Mouse (Mus musculus): ENCODE results near the gene Pacs1. TPM values are rescaled to one million over a fixed set of nuclear protein-coding genes. Genes with fewer than 3 reads are reported as not detected.

Pacs1 gene
- 5.5 TPM for polyA plus RNA-seq (2014; fragmentation: Illumina TruSeq; extraction: RNeasy Lipid Tissue Mini Kit (QIAGEN cat#74804); ENCODE audit: low read depth, low replicate concordance)

GRCm38 (mm10) chr19:5272801-5273733 is at the start of gene Pacs1:
Gene Pacs1, minus strand, starts transcription at chr19:5273119.

GRCm38 (mm10) chr19:5297903-5298800 is 25.2 kb upstream of the Pacs1 start, which contains the start of gene Gal3st3:
Gene Gal3st3, plus strand, starts transcription at chr19:5298331.

DNA sequence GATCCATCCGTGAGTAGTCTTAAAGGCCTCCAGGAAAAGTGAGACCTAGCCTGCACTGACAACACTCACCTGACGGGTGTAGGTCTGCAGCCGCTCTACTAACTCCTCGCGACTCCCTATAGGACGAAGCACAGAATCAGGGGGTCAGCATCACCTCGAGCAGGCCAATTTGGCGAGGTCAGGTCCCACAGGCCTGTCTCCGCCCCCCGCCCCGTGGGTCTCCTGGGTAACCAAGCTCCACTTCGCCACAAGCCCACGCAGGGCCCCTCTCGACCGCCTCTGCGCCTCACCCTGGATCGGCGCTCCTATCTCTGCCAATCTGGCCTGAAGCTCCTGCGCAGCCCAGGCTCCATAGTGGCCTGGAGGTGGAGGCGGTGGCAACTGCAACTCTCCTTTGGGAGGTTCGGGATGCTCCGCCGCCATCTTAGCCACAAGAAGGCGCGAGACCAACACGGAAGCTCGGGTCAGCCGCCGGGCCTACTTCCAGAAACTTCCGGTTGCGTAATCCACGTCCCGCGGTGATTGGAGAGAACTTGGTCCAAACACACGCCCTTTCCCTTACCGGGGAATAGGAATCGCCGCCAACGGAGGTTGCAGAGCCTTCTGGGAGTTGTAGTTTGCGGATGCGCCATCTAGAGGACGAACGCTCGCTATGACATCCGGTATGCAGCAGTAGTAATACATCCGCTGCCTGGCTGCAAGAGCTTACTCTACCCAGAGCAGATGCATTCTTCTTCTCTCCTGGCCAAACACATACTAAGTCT is 22.2 kb upstream of the Pacs1 start, which contains the start of gene Sf3b2:
Gene Sf3b2, minus strand, starts transcription at position 484 of the 764 bp plus-strand sequence.

GRCm38 (mm10) chr19:5118384-5118698 is 154.6 kb downstream of the Pacs1 start, which contains the start of gene Klc2:
Gene Klc2, minus strand, starts transcription at chr19:5118560.

GRCm38 (mm10) chr19:5106731-5107191 is 166.2 kb downstream of the Pacs1 start, which contains the start of gene Rab1b:
Gene Rab1b, minus strand, starts transcription at chr19:5107072.

DNA sequence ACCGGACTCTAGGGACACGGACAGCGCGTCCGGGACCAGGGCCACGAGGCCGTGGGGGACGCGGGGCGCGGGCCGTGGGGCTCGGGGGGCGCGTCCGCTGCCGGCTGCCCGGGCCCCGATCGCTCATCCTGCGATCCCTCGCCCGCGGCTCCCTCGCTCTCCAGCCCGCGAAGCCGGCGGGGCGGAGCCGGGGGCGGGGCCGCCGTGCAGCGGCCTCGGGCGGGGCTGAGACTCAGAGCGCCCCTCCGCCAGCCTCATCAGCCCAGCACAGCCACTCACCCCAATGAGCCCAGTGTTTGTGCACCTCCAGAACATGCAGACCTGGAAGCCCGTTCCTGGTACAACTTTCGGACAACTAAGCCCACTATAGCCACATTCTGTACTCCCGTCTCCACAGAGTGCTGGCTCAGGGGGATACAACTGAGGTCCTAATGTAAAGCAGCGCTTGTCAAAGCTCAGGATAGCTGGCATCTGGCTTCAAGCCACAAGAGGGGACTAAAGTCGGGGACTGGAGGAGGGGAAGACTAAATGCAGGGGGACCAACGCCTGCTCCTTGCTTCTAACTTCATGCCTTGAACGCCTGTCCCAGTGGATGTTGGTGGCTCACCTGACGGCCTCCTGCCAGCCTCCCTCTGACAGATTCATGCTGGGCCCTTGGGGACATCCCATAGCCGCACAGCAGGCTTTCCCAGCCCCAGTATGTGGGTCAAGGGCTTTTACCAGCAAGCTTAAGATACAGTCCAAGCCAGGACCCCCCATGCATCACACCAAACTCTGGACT is 174.4 kb downstream of the Pacs1 start, which contains the start of gene Cnih2:
Gene Cnih2, minus strand, starts transcription at position 159 of the 781 bp plus-strand sequence.

GRCm38 (mm10) chr19:5087884-5088728 is 184.8 kb downstream of the Pacs1 start, which contains the start of gene Yif1a:
Gene Yif1a, plus strand, starts transcription at chr19:5088538.

GRCm38 (mm10) chr19:5085145-5085863 is 187.6 kb downstream of the Pacs1 start, which contains the start of gene Tmem151a:
Gene Tmem151a, minus strand, starts transcription at chr19:5085531.

Other genes starting within 250 kb of the Pacs1 start
- not detected for gene Slc29a2, start 249.3 kb downstream of the Pacs1 start, polyA plus RNA-seq (2014; fragmentation: Illumina TruSeq; extraction: RNeasy Lipid Tissue Mini Kit (QIAGEN cat#74804); ENCODE audit: low read depth, low replicate concordance)
- gene B4gat1, start 234.3 kb downstream of the Pacs1 start, polyA plus RNA-seq (2014; fragmentation: Illumina TruSeq; extraction: RNeasy Lipid Tissue Mini Kit (QIAGEN cat#74804); ENCODE audit: low read depth, low replicate concordance) = 27.2 TPM
- gene AC124502.3, start 234.2 kb downstream of the Pacs1 start, polyA plus RNA-seq (2014; fragmentation: Illumina TruSeq; extraction: RNeasy Lipid Tissue Mini Kit (QIAGEN cat#74804); ENCODE audit: low read depth, low replicate concordance) = 1.1 TPM
- not detected for gene Brms1, start 231.8 kb downstream of the Pacs1 start, polyA plus RNA-seq (2014; fragmentation: Illumina TruSeq; extraction: RNeasy Lipid Tissue Mini Kit (QIAGEN cat#74804); ENCODE audit: low read depth, low replicate concordance)
- gene Rin1, start 222.6 kb downstream of the Pacs1 start, polyA plus RNA-seq (2014; fragmentation: Illumina TruSeq; extraction: RNeasy Lipid Tissue Mini Kit (QIAGEN cat#74804); ENCODE audit: low read depth, low replicate concordance) = 0.23 TPM
- 0.41 TPM for gene Cd248, start 205.0 kb downstream of the Pacs1 start, polyA plus RNA-seq (2014; fragmentation: Illumina TruSeq; extraction: RNeasy Lipid Tissue Mini Kit (QIAGEN cat#74804); ENCODE audit: low read depth, low replicate concordance)
- gene Tmem151a, start 187.6 kb downstream of the Pacs1 start, polyA plus RNA-seq (2014; fragmentation: Illumina TruSeq; extraction: RNeasy Lipid Tissue Mini Kit (QIAGEN cat#74804); ENCODE audit: low read depth, low replicate concordance) = not detected
- 23.0 TPM for gene Yif1a, start 184.6 kb downstream of the Pacs1 start, polyA plus RNA-seq (2014; fragmentation: Illumina TruSeq; extraction: RNeasy Lipid Tissue Mini Kit (QIAGEN cat#74804); ENCODE audit: low read depth, low replicate concordance)
- not detected for gene Cnih2, start 174.6 kb downstream of the Pacs1 start, polyA plus RNA-seq (2014; fragmentation: Illumina TruSeq; extraction: RNeasy Lipid Tissue Mini Kit (QIAGEN cat#74804); ENCODE audit: low read depth, low replicate concordance)
- 6.5 TPM for gene Rab1b, start 166.0 kb downstream of the Pacs1 start, polyA plus RNA-seq (2014; fragmentation: Illumina TruSeq; extraction: RNeasy Lipid Tissue Mini Kit (QIAGEN cat#74804); ENCODE audit: low read depth, low replicate concordance)
- gene Klc2, start 154.6 kb downstream of the Pacs1 start, polyA plus RNA-seq (2014; fragmentation: Illumina TruSeq; extraction: RNeasy Lipid Tissue Mini Kit (QIAGEN cat#74804); ENCODE audit: low read depth, low replicate concordance) = 0.58 TPM
- gene Sf3b2, start 22.3 kb upstream of the Pacs1 start, polyA plus RNA-seq (2014; fragmentation: Illumina TruSeq; extraction: RNeasy Lipid Tissue Mini Kit (QIAGEN cat#74804); ENCODE audit: low read depth, low replicate concordance) = 42.7 TPM
- not detected for gene Gal3st3, start 25.2 kb upstream of the Pacs1 start, polyA plus RNA-seq (2014; fragmentation: Illumina TruSeq; extraction: RNeasy Lipid Tissue Mini Kit (QIAGEN cat#74804); ENCODE audit: low read depth, low replicate concordance)
- not detected for gene Catsper1, start 62.6 kb upstream of the Pacs1 start, polyA plus RNA-seq (2014; fragmentation: Illumina TruSeq; extraction: RNeasy Lipid Tissue Mini Kit (QIAGEN cat#74804); ENCODE audit: low read depth, low replicate concordance)
- not detected for gene Cst6, start 76.5 kb upstream of the Pacs1 start, polyA plus RNA-seq (2014; fragmentation: Illumina TruSeq; extraction: RNeasy Lipid Tissue Mini Kit (QIAGEN cat#74804); ENCODE audit: low read depth, low replicate concordance)
- gene Eif1ad, start 93.6 kb upstream of the Pacs1 start, polyA plus RNA-seq (2014; fragmentation: Illumina TruSeq; extraction: RNeasy Lipid Tissue Mini Kit (QIAGEN cat#74804); ENCODE audit: low read depth, low replicate concordance) = 13.9 TPM
- 11.3 TPM for gene Banf1, start 94.0 kb upstream of the Pacs1 start, polyA plus RNA-seq (2014; fragmentation: Illumina TruSeq; extraction: RNeasy Lipid Tissue Mini Kit (QIAGEN cat#74804); ENCODE audit: low read depth, low replicate concordance)
- gene Sart1, start 115.6 kb upstream of the Pacs1 start, polyA plus RNA-seq (2014; fragmentation: Illumina TruSeq; extraction: RNeasy Lipid Tissue Mini Kit (QIAGEN cat#74804); ENCODE audit: low read depth, low replicate concordance) = 1.6 TPM
- not detected for gene Tsga10ip, start 129.4 kb upstream of the Pacs1 start, polyA plus RNA-seq (2014; fragmentation: Illumina TruSeq; extraction: RNeasy Lipid Tissue Mini Kit (QIAGEN cat#74804); ENCODE audit: low read depth, low replicate concordance)
- gene Drap1, start 151.9 kb upstream of the Pacs1 start, polyA plus RNA-seq (2014; fragmentation: Illumina TruSeq; extraction: RNeasy Lipid Tissue Mini Kit (QIAGEN cat#74804); ENCODE audit: low read depth, low replicate concordance) = 8.5 TPM
- gene AI837181, start 152.0 kb upstream of the Pacs1 start, polyA plus RNA-seq (2014; fragmentation: Illumina TruSeq; extraction: RNeasy Lipid Tissue Mini Kit (QIAGEN cat#74804); ENCODE audit: low read depth, low replicate concordance) = 0.76 TPM
- not detected for gene Fosl1, start 174.4 kb upstream of the Pacs1 start, polyA plus RNA-seq (2014; fragmentation: Illumina TruSeq; extraction: RNeasy Lipid Tissue Mini Kit (QIAGEN cat#74804); ENCODE audit: low read depth, low replicate concordance)
- 1.0 TPM for gene Ccdc85b, start 184.8 kb upstream of the Pacs1 start, polyA plus RNA-seq (2014; fragmentation: Illumina TruSeq; extraction: RNeasy Lipid Tissue Mini Kit (QIAGEN cat#74804); ENCODE audit: low read depth, low replicate concordance)
- gene Fibp, start 187.5 kb upstream of the Pacs1 start, polyA plus RNA-seq (2014; fragmentation: Illumina TruSeq; extraction: RNeasy Lipid Tissue Mini Kit (QIAGEN cat#74804); ENCODE audit: low read depth, low replicate concordance) = 6.2 TPM
- gene Ctsw, start 195.4 kb upstream of the Pacs1 start, polyA plus RNA-seq (2014; fragmentation: Illumina TruSeq; extraction: RNeasy Lipid Tissue Mini Kit (QIAGEN cat#74804); ENCODE audit: low read depth, low replicate concordance) = not detected
- gene Efemp2, start 200.8 kb upstream of the Pacs1 start, polyA plus RNA-seq (2014; fragmentation: Illumina TruSeq; extraction: RNeasy Lipid Tissue Mini Kit (QIAGEN cat#74804); ENCODE audit: low read depth, low replicate concordance) = 1.3 TPM
- 2.1 TPM for gene Mus81, start 215.3 kb upstream of the Pacs1 start, polyA plus RNA-seq (2014; fragmentation: Illumina TruSeq; extraction: RNeasy Lipid Tissue Mini Kit (QIAGEN cat#74804); ENCODE audit: low read depth, low replicate concordance)
- 227 TPM for gene Cfl1, start 217.3 kb upstream of the Pacs1 start, polyA plus RNA-seq (2014; fragmentation: Illumina TruSeq; extraction: RNeasy Lipid Tissue Mini Kit (QIAGEN cat#74804); ENCODE audit: low read depth, low replicate concordance)
- gene 1700020D05Rik, start 230.7 kb upstream of the Pacs1 start, polyA plus RNA-seq (2014; fragmentation: Illumina TruSeq; extraction: RNeasy Lipid Tissue Mini Kit (QIAGEN cat#74804); ENCODE audit: low read depth, low replicate concordance) = not detected
- 0.58 TPM for gene Snx32, start 237.4 kb upstream of the Pacs1 start, polyA plus RNA-seq (2014; fragmentation: Illumina TruSeq; extraction: RNeasy Lipid Tissue Mini Kit (QIAGEN cat#74804); ENCODE audit: low read depth, low replicate concordance)

Data from adrenal gland, adult 10 weeks (tissue).